Mouse (Mus musculus) gastrocnemius, postnatal 4 days (tissue): ENCODE results near the gene Sprr2a1. TPM values are rescaled to one million over a fixed set of nuclear protein-coding genes. Genes with fewer than 3 reads are reported as not detected.

ENCODE experiments used
- total RNA-seq, 2 experiments: library from RNA; stranded (reverse); gene quantifications; 2 replicates each; pipeline ENCODE4 v1.2.3; 2021

Sprr2a1 gene
- total RNA-seq, 2 experiments from 2014 or later: not detected

Other genes with a start within 250 kb of the Sprr2a1 start
- gene Pglyrp3, start 201.2 kb upstream of the Sprr2a1 start, total RNA-seq: not detected
- gene Lor, start 132.7 kb upstream of the Sprr2a1 start, total RNA-seq: under 1 TPM in 1 of 2 experiments, not detected in 1; 0.44 TPM
- gene Prr9, start 91.9 kb upstream of the Sprr2a1 start, total RNA-seq: not detected
- gene Lelp1, start 73.1 kb upstream of the Sprr2a1 start, total RNA-seq: not detected
- 1 to 10 TPM in 1 of 2 experiments, not detected in 1; 1.6 TPM for gene Sprr2a2, start 121 bp downstream of the Sprr2a1 start, total RNA-seq
- gene Sprr2a3, start 69.6 kb downstream of the Sprr2a1 start, total RNA-seq: not detected
- not detected for gene Sprr2b, start 100.8 kb downstream of the Sprr2a1 start, total RNA-seq
- gene Sprr2d, start 123.3 kb downstream of the Sprr2a1 start, total RNA-seq: not detected
- gene Sprr2e, start 136.3 kb downstream of the Sprr2a1 start, total RNA-seq: not detected
- not detected for gene Sprr2f, start 149.4 kb downstream of the Sprr2a1 start, total RNA-seq
- gene Sprr2h, start 169.9 kb downstream of the Sprr2a1 start, total RNA-seq: not detected
- not detected for gene Sprr2i, start 192.2 kb downstream of the Sprr2a1 start, total RNA-seq
- gene Sprr2j-ps, start 202.3 kb downstream of the Sprr2a1 start, total RNA-seq: not detected
- gene Gm9774, start 213.6 kb downstream of the Sprr2a1 start, total RNA-seq: 1 to 10 TPM; 3.7 to 4.1 TPM
- gene Sprr2k, start 216.8 kb downstream of the Sprr2a1 start, total RNA-seq: not detected
- gene Sprr1b, start 223.0 kb downstream of the Sprr2a1 start, total RNA-seq: not detected
- not detected for gene Sprr3, start 242.9 kb downstream of the Sprr2a1 start, total RNA-seq